Mouse (Mus musculus): ENCODE results near the gene Hoxa2.

DNA sequence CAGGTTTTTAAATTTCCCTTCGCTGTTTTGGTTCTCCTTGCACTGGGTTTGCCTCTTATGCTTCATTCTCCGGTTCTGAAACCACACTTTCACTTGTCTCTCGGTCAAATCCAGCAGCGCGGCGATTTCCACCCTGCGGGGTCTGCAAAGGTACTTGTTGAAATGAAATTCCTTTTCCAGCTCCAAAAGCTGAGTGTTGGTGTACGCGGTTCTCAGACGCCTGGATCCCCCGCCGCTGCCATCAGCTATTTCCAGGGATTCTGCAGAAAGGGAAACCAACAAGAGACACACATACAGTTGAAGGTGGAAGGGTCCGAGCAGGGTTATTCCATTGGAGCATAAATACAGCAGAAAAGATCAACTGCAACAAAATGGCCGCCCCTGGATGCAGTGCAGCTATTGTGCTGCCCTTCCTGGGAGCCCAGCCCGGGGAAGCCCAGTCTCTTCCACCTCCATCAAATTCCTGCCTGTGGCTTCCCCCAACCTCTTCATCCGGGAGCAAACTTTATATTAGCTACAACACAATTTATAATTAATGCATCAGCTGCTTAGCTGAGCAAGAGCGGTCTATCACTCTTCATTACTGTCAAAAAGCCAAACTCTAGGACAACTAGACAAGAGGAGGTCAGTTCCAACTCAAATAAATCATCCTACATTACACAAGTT lies 1.1 kb downstream of the Hoxa2 start:
- TF ChIP-seq CTCF (IDR thresholded peaks at IDR 0.05) (no peak), POLR2A (IDR thresholded peaks at IDR 0.05; ENCODE audit: insufficient read depth, low read depth, low read length) (no peak), EP300 (IDR thresholded peaks at IDR 0.05; ENCODE audit: insufficient read depth, low read depth, low read length) (no peak)

Measured in heart, adult 2 months (tissue).